Mouse (Mus musculus) neural tube, embryonic 11.5 days (tissue): ENCODE results near the gene Hist1h4k. TPM values are rescaled to one million over a fixed set of nuclear protein-coding genes. Genes with fewer than 3 reads are reported as not detected.
"Not testable (repeated sequence)": the region's sequence is repeated elsewhere in the genome, so short reads cannot be mapped to it uniquely, and the experiment has no call there.

ENCODE experiments used
- ATAC-seq: fragments of 200-750 bp; cut with Nextera tagmentation; 2 replicates; pipeline ENCODE4 v1.8.0; 2017; ENCODE audit warnings: moderate number of reproducible peaks, mild to moderate bottlenecking, moderate TSS enrichment, moderate library complexity; ENCODE audit not compliant: insufficient read depth, low FRiP score, low TSS enrichment
- DNase-seq: peaks from one replicate; pipeline ENCODE4 v3.0.0-alpha.2; 2015; ENCODE audit warnings: low spot score
- H3K27ac ChIP-seq: fragments of 300-500 bp; sonication (generic); 2 replicates; pipeline ENCODE4 v1.5.1; 2014; ENCODE audit warnings: low read depth, mild to moderate bottlenecking, low read length
- H3K27me3 ChIP-seq: fragments of 300-500 bp; sonication (generic); 2 replicates; pipeline ENCODE4 v1.6.1; 2014; ENCODE audit warnings: mild to moderate bottlenecking, low read length, mixed read lengths; ENCODE audit not compliant: control insufficient read depth, insufficient read depth
- H3K36me3 ChIP-seq: fragments of 300-500 bp; sonication (generic); 2 replicates; pipeline ENCODE4 v1.6.1; 2014; ENCODE audit warnings: mild to moderate bottlenecking, low read length, moderate library complexity, mixed read lengths; ENCODE audit not compliant: control insufficient read depth, insufficient read depth
- H3K4me1 ChIP-seq: fragments of 300-500 bp; sonication (generic); 2 replicates; pipeline ENCODE4 v1.6.1; 2014; ENCODE audit warnings: low read length, mixed read lengths; ENCODE audit not compliant: control insufficient read depth, insufficient read depth
- H3K4me2 ChIP-seq: fragments of 300-500 bp; sonication (generic); 2 replicates; pipeline ENCODE4 v1.6.1; 2014; ENCODE audit warnings: low read depth, mild to moderate bottlenecking, moderate library complexity
- H3K4me3 ChIP-seq: fragments of 300-500 bp; sonication (generic); 2 replicates; pipeline ENCODE4 v1.5.1; 2014; ENCODE audit warnings: low read depth, low read length
- H3K9ac ChIP-seq: fragments of 300-500 bp; sonication (generic); 2 replicates; pipeline ENCODE4 v1.6.1; 2014; ENCODE audit warnings: mild to moderate bottlenecking, low read length
- H3K9me3 ChIP-seq: fragments of 300-500 bp; sonication (generic); 2 replicates; pipeline ENCODE4 v1.6.1; 2016; ENCODE audit warnings: low read length; ENCODE audit not compliant: control insufficient read depth
- WGBS: fragments of 180-500 bp; shearing (Covaris S2); extraction: QIAGEN DNeasy Blood & Tissue Kit; methylation state at CpG from one replicate; pipeline ENCODE4 v1.1.7; 2014; 5-methylcytosine and 5-hydroxymethylcytosine counted together
- polyA plus RNA-seq: library from polyadenylated mRNA; unstranded; fragments of >200 nt; fragmentation: Nextera tagmentation; extraction: Ambion mirVana; gene quantifications from 2 replicates; pipeline ENCODE4 v1.2.1, GENCODE M21; 2014

The Hist1h4k gene
- polyA plus RNA-seq, 1 experiment from 2014 or later, result 1.8 TPM

- Histone ChIP-seq H3K4me2 (peak overlapping the region; percentile 68), H3K9ac (peak overlapping the region; percentile 69), H3K27ac (peak overlapping the region; percentile 87), H3K4me3 (peak overlapping the region; percentile 32), H3K4me1 (peaks cover 24% of the 10 kb centered on the region)
- WGBS, result 1% methylated on average over 11 of the region's 38 CpGs
- H3K9me3 ChIP-seq, H3K36me3 ChIP-seq, H3K27me3 ChIP-seq: not testable (repeated sequence)
- DNase-seq (peak; percentile 66), ATAC-seq (peak; percentile 4; the same call in 1 of the 2 replicates)
Measured at GRCm38 (mm10) chr13:21716540-21717391, 33.5 kb downstream of the Hist1h4k start.

- H3K36me3 ChIP-seq, H3K27me3 ChIP-seq, H3K9me3 ChIP-seq: not testable (repeated sequence)
- peak; percentile 83 for DNase-seq
- ATAC-seq, result peak; percentile 92
- Histone ChIP-seq H3K4me2 (peak within 1 kb of the TSS; percentile 68), H3K27ac (peak within 1 kb of the TSS; percentile 87), H3K4me3 (peak within 1 kb of the TSS; percentile 32), H3K4me1 (peaks cover 22% of the 10 kb centered on the region), H3K9ac (peak within 1 kb of the TSS; percentile 69)
- 1% methylated on average over 27 of the region's 50 CpGs for WGBS
Measured at GRCm38 (mm10) chr13:21715864-21716539, 34.3 kb downstream of the Hist1h4k start, which contains the start of the genes Hist1h2bl and Hist1h2ai. Gene Hist1h2bl (minus strand): TSS chr13:21716143. Gene Hist1h2ai (plus strand): TSS chr13:21716422.

- H3K27ac ChIP-seq, result peak overlapping the region; percentile 75
- peaks cover 16% of the 10 kb centered on the region for H3K4me1 ChIP-seq
- ATAC-seq (no peak), DNase-seq (peak; percentile 41)
- H3K9me3 ChIP-seq, result no peaks in the 10 kb centered on the region
- H3K4me3 ChIP-seq, result peak overlapping the region; percentile 32
- peak overlapping the region; percentile 56 for H3K4me2 ChIP-seq
- WGBS, result 1% methylated on average over 22 of the region's 22 CpGs
- H3K9ac ChIP-seq, result peak overlapping the region; percentile 43
- no peaks in the 10 kb centered on the region for H3K36me3 ChIP-seq
- H3K27me3 ChIP-seq, result no peaks in the 10 kb centered on the region
Measured at GRCm38 (mm10) chr13:21715131-21715863, 35.0 kb downstream of the Hist1h4k start.

- no peak for ATAC-seq
- Histone ChIP-seq H3K4me2 (peak overlapping the region; percentile 56), H3K36me3 (no peaks in the 10 kb centered on the region), H3K9ac (peak overlapping the region; percentile 43), H3K27me3 (no peaks in the 10 kb centered on the region), H3K27ac (peak overlapping the region; percentile 75), H3K9me3 (no peaks in the 10 kb centered on the region), H3K4me1 (peaks cover 16% of the 10 kb centered on the region), H3K4me3 (peak overlapping the region; percentile 32; the same call in 1 of the 2 replicates)
- WGBS, result 2% methylated on average over 7 of the region's 7 CpGs
- peak; percentile 44 for DNase-seq
Measured at GRCm38 (mm10) chr13:21714725-21715124, 35.6 kb downstream of the Hist1h4k start.

GRCm38 (mm10) chr13:21711698-21712097, 38.6 kb downstream of the Hist1h4k start:
- Histone ChIP-seq H3K36me3 (no peaks in the 10 kb centered on the region), H3K27ac (no peak overlapping the region), H3K4me3 (peak overlapping the region; percentile 37), H3K9me3 (no peaks in the 10 kb centered on the region), H3K27me3 (no peaks in the 10 kb centered on the region), H3K4me2 (peak overlapping the region; percentile 44), H3K4me1 (peaks cover 6% of the 10 kb centered on the region; the same call in 1 of the 2 replicates), H3K9ac (no peak overlapping the region)
- ATAC-seq (no peak), DNase-seq (no peak)
- 32% methylated on average over 4 of the region's 4 CpGs for WGBS

- peak overlapping the region; percentile 37 for H3K4me3 ChIP-seq
- no peaks in the 10 kb centered on the region for H3K36me3 ChIP-seq
- no peak overlapping the region for H3K27ac ChIP-seq
- H3K4me1 ChIP-seq, result peaks cover 6% of the 10 kb centered on the region; the same call in 1 of the 2 replicates
- WGBS, result 2% methylated on average over 22 of the region's 22 CpGs
- H3K9ac ChIP-seq, result no peak overlapping the region
- ATAC-seq, result peak; percentile 78
- H3K4me2 ChIP-seq, result peak overlapping the region; percentile 44
- H3K27me3 ChIP-seq, result no peaks in the 10 kb centered on the region
- H3K9me3 ChIP-seq, result no peaks in the 10 kb centered on the region
- peak; percentile 77 for DNase-seq
Measured at GRCm38 (mm10) chr13:21710821-21711525, 39.3 kb downstream of the Hist1h4k start.

GRCm38 (mm10) chr13:21710031-21710711, 40.1 kb downstream of the Hist1h4k start:
- Histone ChIP-seq H3K4me2 (peak overlapping the region; percentile 33), H3K9ac (peak overlapping the region; percentile 61), H3K4me1 (peaks cover 3% of the 10 kb centered on the region; the same call in 1 of the 2 replicates), H3K4me3 (peak overlapping the region; percentile 63), H3K9me3 (no peaks in the 10 kb centered on the region), H3K36me3 (no peaks in the 10 kb centered on the region), H3K27ac (0 out of 2 replicates have a peak overlapping the region, but pooled peaks have one; percentile 23), H3K27me3 (no peaks in the 10 kb centered on the region)
- whole genome bisulfite sequencing, result under 1% methylated on average over 32 of the region's 32 CpGs
- DNase-seq (peak; percentile 88), ATAC-seq (peak; percentile 81)
